Mouse (Mus musculus) MEL (cell line): Measurements from ENCODE around the gene Itga2b.

Source experiments
- CTCF ChIP-seq, 3 experiments: IDR thresholded peaks in 2 of 3; conservative IDR thresholded peaks in 1 of 3; 2 replicates each; pipeline ENCODE4 v1.5.1; 2011 to 2012; ENCODE audit warnings: low read length in 3 of 3, low read depth in 2 of 3, mild to moderate bottlenecking in 2 of 3, improper control_type of control experiment in 1 of 3, inconsistent platforms in 1 of 3, mixed read lengths in 1 of 3, moderate library complexity in 1 of 3; ENCODE audit not compliant: control insufficient read depth in 1 of 3, insufficient read depth in 1 of 3, poor library complexity in 1 of 3, severe bottlenecking in 1 of 3
- MAFK ChIP-seq: IDR thresholded peaks from 2 replicates; pipeline ENCODE4 v1.6.1; 2011; ENCODE audit warnings: low read depth, mild to moderate bottlenecking, low read length, improper control_type of control experiment, borderline replicate concordance
- MXI1 ChIP-seq: IDR thresholded peaks from 2 replicates; pipeline ENCODE4 v1.6.1; 2011; ENCODE audit warnings: mild to moderate bottlenecking, low read depth, low read length, improper control_type of control experiment
- POLR2A ChIP-seq, 2 experiments: IDR thresholded peaks; 2 replicates each; pipeline ENCODE4 v1.6.1; 2011 to 2012; ENCODE audit warnings: low read length in 2 of 2, mild to moderate bottlenecking in 2 of 2, control low read depth in 1 of 2, improper control_type of control experiment in 1 of 2, low read depth in 1 of 2, moderate library complexity in 1 of 2; ENCODE audit not compliant: control insufficient read depth in 1 of 2, insufficient read depth in 1 of 2, poor library complexity in 1 of 2
- RCOR1 ChIP-seq: IDR thresholded peaks from 2 replicates; pipeline ENCODE4 v1.6.1; 2012; ENCODE audit warnings: low read depth, mild to moderate bottlenecking, inconsistent platforms, low read length, improper control_type of control experiment
- SIN3A ChIP-seq: IDR thresholded peaks from 2 replicates; pipeline ENCODE4 v1.6.1; 2012; ENCODE audit warnings: low read length, improper control_type of control experiment, inconsistent platforms
- ZKSCAN1 ChIP-seq: IDR thresholded peaks from 2 replicates; pipeline ENCODE4 v1.6.1; 2012; ENCODE audit warnings: low read depth, mild to moderate bottlenecking, inconsistent platforms, low read length, improper control_type of control experiment, moderate library complexity

GRCm38 (mm10) chr11:102404161-102405010 is 65.5 kb downstream of the Itga2b start:
- no peak for TF ChIP-seq MXI1
- TF ChIP-seq RCOR1, result no peak
- no peak for TF ChIP-seq ZKSCAN1
- TF ChIP-seq CTCF (IDR thresholded peaks at IDR 0.05 in 2 of 3, conservative IDR thresholded peaks at IDR 0.05 in 1 of 3; ENCODE audit: control insufficient read depth in 1 of 3, insufficient read depth in 1 of 3, low read depth in 2 of 3, low read length in 3 of 3, poor library complexity in 1 of 3, severe bottlenecking in 1 of 3), result no peak
- TF ChIP-seq POLR2A (IDR thresholded peaks at IDR 0.05; ENCODE audit: control insufficient read depth in 1 of 2, insufficient read depth in 1 of 2, low read depth in 1 of 2, low read length in 2 of 2, poor library complexity in 1 of 2), result no peak
- no peak for TF ChIP-seq SIN3A
- TF ChIP-seq MAFK, result no peak
